Mouse (Mus musculus) ES-Bruce4 (cell line): ENCODE measurements around the gene Hoxd8.

ENCODE experiments used
- EP300 ChIP-seq: IDR thresholded peaks from 2 replicates; pipeline ENCODE4 v1.6.1; 2011; ENCODE audit warnings: low read depth, low read length; ENCODE audit not compliant: insufficient read depth
- POLR2A ChIP-seq: IDR thresholded peaks from one replicate; pipeline ENCODE4 v1.8.1; 2011; ENCODE audit warnings: low read length; ENCODE audit not compliant: insufficient read depth

DNA sequence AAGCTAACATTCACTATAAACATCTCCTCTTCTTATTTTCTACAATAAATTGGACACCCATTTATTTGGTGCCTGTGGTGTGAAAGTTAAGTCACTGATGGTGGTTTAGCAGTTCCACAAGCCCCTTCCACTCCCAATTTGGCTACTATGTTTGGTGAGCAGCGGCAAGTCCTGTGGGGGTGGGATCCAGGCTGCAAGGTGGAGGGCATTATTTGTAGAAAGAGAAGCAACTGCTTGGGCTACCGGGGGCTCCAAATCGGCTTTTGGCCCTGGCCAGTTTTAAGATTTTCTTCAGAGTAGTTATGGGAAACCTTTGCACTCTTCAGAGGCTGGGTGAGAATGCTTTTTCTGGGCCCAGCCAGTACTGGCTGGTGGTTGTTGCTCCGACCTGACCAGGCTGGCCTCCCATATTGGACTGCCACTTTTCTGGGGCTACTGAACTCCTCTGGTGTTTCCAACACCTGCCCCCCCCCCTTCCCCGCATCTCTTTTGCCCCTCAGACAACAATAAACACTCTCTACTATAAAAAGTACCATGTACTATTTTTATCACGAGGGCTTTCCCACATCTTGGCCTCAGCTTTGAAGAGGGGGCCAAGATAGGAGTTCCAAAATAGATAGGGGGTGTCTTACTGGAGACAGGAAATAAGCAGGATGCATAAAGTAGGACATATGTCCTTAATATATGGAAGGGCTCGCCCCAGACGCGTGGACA is 27.5 kb downstream of the Hoxd8 start:
- no peak for TF ChIP-seq EP300
- TF ChIP-seq POLR2A, result no peak
